Mouse (Mus musculus) megakaryocyte, embryonic 14.5 days (primary cell): ENCODE results near the gene Cped1. TPM values are rescaled to one million over a fixed set of nuclear protein-coding genes. Genes with fewer than 3 reads are reported as not detected.

Experiments used
- H3K27me3 ChIP-seq: replicated peaks from 2 replicates; pipeline ENCODE3; 2012; ENCODE audit warnings: inconsistent platforms
- H3K36me3 ChIP-seq: replicated peaks from 2 replicates; pipeline ENCODE3; 2012; ENCODE audit warnings: low read length, inconsistent platforms, mixed read lengths
- H3K4me1 ChIP-seq: 2 replicates; pipeline ENCODE4 v1.6.1; 2012; ENCODE audit warnings: inconsistent platforms
- H3K4me3 ChIP-seq: replicated peaks from 2 replicates; pipeline ENCODE3; 2012; ENCODE audit warnings: moderate library complexity, mild to moderate bottlenecking, inconsistent platforms
- H3K9me3 ChIP-seq: 2 replicates; pipeline ENCODE4 v1.6.1; 2012; ENCODE audit warnings: inconsistent platforms
- FLI1 ChIP-seq: IDR thresholded peaks from 2 replicates; pipeline ENCODE4 v1.6.1; 2012; ENCODE audit warnings: low read length, inconsistent platforms, mixed read lengths
- GATA1 ChIP-seq: IDR thresholded peaks from 3 replicates; pipeline ENCODE4 v1.6.1; 2012; ENCODE audit warnings: mixed read lengths, low read length, inconsistent platforms, borderline replicate concordance
- polyA plus RNA-seq: library from polyadenylated mRNA; stranded (reverse); fragments of >175 nt; gene quantifications from 2 replicates; pipeline ENCODE4 v1.2.3, GENCODE M21; 2012; ENCODE audit warnings: low replicate concordance; ENCODE audit not compliant: insufficient read depth

Gene Cped1
- polyA plus RNA-seq, 1 experiment = 0.17 TPM

DNA sequence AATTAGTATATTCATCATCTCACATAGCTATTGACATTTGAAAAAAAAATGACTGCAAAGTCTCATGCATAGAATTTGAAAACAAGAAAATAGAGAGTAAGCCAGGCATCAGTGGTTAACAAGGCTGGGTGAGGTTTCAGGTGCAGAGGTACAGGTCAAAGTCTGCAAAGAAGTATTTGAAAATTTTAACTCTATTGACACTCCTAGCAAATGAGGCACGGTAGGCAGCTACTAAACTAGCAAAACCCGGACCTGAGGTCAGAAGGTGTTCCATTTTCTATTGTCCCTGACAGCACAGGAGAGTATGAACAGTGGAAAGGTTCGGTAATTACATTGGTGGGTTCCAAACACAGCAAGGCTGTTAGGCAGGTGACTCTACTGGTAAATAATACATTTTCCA is 212.9 kb downstream of the Cped1 start:
- Histone ChIP-seq H3K4me3 (no peak overlapping the region), H3K27me3 (no peaks in the 10 kb centered on the region), H3K36me3 (peaks cover 3% of the 10 kb centered on the region), H3K9me3 (peaks cover 6% of the 10 kb centered on the region), H3K4me1 (peaks cover 27% of the 10 kb centered on the region)
- TF ChIP-seq GATA1 (no peak), FLI1 (no peak)

DNA sequence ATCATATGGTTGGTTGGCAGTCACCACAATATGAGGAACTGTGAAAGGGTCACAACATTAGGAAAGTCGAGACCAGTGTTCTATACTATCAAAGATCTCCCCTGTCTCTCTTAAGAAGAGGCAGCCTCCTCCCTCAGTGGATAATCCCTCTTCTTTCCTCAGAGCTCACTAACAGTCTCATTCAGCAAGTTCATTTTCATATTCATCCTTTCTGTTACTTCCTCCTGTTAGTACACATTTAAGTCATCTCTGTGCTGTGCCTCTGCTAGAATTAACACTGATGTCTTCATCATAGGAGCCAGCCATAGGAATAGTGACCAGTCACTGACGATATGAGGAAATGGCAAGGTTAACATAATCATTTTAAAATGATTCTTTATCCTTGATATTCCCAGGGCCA is 213.8 kb downstream of the Cped1 start:
- Histone ChIP-seq H3K4me1 (peaks cover 27% of the 10 kb centered on the region), H3K4me3 (no peak overlapping the region), H3K9me3 (peaks cover 6% of the 10 kb centered on the region), H3K27me3 (no peaks in the 10 kb centered on the region), H3K36me3 (peaks cover 3% of the 10 kb centered on the region)
- TF ChIP-seq GATA1 (no peak), FLI1 (no peak)

DNA sequence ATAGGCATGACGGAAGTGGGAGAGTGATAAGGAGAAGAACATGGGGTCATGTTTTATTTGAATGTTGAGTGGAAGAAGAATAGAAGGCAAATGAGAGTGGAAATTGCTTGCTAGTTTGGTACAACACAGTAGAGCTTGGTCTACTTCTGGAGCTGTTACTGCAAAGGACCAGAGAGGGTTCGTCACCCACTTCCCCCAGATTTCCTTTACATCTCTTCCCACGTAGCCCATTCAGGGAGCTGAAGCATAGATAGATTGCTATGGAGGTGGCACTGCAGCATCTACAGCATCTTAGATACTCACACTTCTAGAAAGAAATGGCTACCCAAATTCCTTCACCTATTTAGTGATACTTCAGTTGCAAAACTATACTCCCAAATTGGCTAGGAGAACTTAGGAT is 214.4 kb downstream of the Cped1 start:
- no peaks in the 10 kb centered on the region for H3K27me3 ChIP-seq
- TF ChIP-seq FLI1 = no peak
- TF ChIP-seq GATA1 = no peak

DNA sequence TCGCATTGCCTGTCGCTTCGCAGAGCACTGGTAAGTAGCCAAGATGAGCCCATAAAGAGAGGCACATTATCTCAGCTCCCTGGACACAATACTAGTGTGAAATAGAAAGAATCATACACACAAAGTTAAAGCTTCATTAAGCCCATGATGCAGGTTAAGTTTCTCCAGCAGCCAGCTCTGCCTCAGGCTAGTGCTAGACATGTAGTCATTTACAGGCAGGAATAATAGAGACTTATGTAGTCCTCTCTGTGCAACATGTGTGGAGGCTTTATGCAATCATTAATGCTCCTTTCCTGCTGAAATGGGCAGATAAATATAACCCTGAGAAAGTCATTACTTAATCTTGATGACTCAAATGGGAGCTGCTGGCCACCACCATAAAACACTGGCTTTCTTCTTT is 216.2 kb downstream of the Cped1 start:
- Histone ChIP-seq H3K27me3 (no peaks in the 10 kb centered on the region), H3K36me3 (peaks cover 3% of the 10 kb centered on the region), H3K9me3 (peaks cover 4% of the 10 kb centered on the region), H3K4me3 (no peak overlapping the region), H3K4me1 (peaks cover 27% of the 10 kb centered on the region)
- TF ChIP-seq FLI1 (no peak), GATA1 (no peak)

More for the DNA sequence above, 214.4 kb downstream of the Cped1 start:
- H3K36me3 ChIP-seq = peaks cover 3% of the 10 kb centered on the region
- H3K9me3 ChIP-seq = peaks cover 6% of the 10 kb centered on the region
- H3K4me1 ChIP-seq = peaks cover 27% of the 10 kb centered on the region
- no peak overlapping the region for H3K4me3 ChIP-seq

DNA sequence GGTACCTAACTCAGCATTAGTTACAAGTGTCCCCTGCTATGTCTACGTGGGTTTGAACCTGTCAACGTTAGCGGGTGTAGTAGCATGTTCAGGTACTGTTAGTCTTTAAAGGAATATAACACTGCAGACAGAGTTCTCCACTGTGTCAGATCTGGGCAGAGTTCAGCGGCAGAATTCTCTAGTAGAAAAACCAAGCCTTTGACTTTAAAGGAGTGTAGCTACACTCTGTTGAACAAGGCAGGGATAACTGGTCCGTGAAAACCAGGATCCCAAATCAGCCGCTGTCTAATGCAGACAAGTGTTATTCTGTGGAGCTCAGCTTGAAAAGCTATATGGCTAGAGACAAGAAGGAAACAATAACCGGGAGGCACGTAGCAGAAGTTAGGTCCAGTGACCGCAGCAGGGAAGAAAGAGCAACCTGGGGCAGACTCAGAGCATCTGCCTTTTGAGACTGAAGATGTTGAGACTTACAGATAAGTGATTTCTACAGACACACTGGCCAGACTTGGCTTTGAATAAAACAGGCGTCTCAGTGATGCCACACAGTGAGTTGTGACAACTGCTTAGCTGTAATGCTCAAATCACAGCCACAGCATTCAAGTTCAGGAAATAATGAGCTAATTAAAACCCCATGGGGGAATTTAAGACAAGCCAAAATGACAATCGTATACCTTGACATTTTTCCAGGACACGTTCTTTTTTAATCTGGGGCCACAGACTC is 219.5 kb downstream of the Cped1 start:
- Histone ChIP-seq H3K4me3 (no peak overlapping the region), H3K4me1 (peaks cover 17% of the 10 kb centered on the region), H3K36me3 (no peaks in the 10 kb centered on the region), H3K9me3 (no peaks in the 10 kb centered on the region), H3K27me3 (no peaks in the 10 kb centered on the region)
- TF ChIP-seq FLI1 (no peak), GATA1 (no peak)

DNA sequence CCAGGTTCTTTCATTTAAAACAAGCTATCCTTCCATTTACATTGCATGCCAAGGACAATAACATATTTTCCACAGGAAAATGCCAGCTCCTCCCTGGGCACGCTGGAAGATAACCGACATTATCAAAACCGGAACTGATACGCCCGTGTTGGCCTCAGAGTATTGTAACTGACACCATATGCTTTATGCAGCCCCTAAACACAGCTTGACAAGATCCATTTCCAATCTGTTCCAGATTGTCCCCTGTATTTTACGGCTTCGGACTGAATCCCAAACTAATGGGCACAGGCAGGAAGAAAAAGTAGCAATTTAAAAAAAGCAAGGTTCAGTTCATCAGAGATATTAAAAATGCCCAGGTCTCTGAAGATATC is 220.0 kb downstream of the Cped1 start:
- TF ChIP-seq GATA1 = no peak
- no peak for TF ChIP-seq FLI1
- peaks cover 12% of the 10 kb centered on the region for H3K4me1 ChIP-seq
- H3K36me3 ChIP-seq = no peaks in the 10 kb centered on the region
- H3K4me3 ChIP-seq = no peak overlapping the region
- no peaks in the 10 kb centered on the region for H3K9me3 ChIP-seq
- H3K27me3 ChIP-seq = no peaks in the 10 kb centered on the region

DNA sequence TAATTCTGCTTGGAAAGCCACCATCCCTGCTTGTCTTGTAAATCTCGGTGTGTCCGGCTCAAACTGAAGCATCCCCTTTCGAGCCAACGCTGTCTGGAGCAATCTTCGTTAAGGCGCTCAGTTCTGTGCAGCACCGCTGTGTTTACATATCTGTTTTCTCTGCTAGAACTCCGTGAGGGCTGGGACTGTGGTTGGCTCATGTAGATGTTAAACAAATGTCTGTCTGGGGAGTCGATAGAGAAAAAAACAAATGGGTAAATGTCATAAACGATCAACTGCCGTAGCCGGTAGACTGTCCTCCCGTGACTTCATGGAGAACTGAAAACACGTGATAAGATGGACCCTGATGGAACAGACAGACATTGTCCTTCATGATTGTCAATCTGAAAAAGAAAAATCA is 220.5 kb downstream of the Cped1 start:
- Histone ChIP-seq H3K27me3 (no peaks in the 10 kb centered on the region), H3K9me3 (no peaks in the 10 kb centered on the region)
- TF ChIP-seq GATA1 (no peak), FLI1 (no peak)

DNA sequence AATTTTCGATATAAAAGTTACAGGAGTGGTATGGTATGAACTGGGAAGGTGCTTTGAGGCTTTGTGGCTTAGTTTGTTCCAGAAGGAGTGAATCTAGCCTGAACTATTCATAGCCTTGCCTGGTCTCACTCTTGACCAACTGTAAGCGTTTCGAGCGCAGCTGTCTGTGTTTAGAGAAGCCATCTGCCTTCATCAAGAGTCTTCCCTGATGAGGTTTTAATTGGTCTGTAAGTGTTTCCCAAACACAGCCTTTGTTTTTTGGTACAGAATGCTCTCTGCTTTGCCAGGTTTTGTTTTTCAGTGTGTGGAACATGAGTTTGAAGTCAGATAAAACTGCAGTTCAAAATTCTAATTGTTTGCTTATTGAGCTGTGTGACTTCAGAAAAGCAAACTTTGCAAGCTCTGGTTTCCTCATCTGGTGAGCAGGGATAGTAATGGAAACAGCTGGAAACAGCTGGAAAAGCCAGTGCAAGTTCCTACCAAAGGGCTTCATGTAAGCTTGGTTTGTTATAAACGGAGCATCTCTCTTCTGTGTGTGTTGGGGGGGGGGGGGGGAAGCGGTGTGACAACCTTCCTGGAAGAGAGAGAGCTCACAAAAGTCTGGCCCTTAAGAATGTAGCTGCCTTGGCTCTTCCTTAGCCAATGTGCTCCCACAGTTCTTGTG is 221.0 kb downstream of the Cped1 start:
- TF ChIP-seq FLI1 (no peak), GATA1 (no peak)
- no peaks in the 10 kb centered on the region for H3K36me3 ChIP-seq
- H3K4me3 ChIP-seq = no peak overlapping the region
- no peaks in the 10 kb centered on the region for H3K27me3 ChIP-seq
- H3K4me1 ChIP-seq = peaks cover 8% of the 10 kb centered on the region
- H3K9me3 ChIP-seq = no peaks in the 10 kb centered on the region

More for the DNA sequence above, 220.5 kb downstream of the Cped1 start:
- Histone ChIP-seq H3K4me1 (peaks cover 12% of the 10 kb centered on the region), H3K4me3 (no peak overlapping the region), H3K36me3 (no peaks in the 10 kb centered on the region)

DNA sequence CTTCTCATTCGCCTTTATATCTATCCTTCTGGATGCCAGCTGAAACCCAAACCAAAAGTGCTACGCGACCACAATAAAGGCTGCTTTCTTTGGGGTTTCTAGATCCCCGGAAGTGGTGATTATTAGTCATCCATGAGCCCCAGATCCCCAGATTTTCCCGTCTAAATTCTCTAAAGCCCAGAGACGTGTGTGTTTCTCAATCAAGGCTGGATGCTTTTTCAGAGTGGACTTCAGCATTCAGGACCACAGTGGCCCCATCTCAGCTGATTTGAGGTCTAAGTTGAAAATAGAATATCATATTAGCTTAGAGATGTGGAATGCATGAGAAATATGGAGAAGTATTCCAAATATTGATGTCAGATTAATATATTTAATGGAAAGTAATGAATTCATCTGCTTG is 226.4 kb downstream of the Cped1 start:
- peaks cover 13% of the 10 kb centered on the region for H3K36me3 ChIP-seq
- no peak for TF ChIP-seq GATA1
- TF ChIP-seq FLI1 = no peak
- peaks cover 26% of the 10 kb centered on the region for H3K4me1 ChIP-seq
- H3K27me3 ChIP-seq = no peaks in the 10 kb centered on the region
- no peaks in the 10 kb centered on the region for H3K9me3 ChIP-seq
- H3K4me3 ChIP-seq = no peak overlapping the region

DNA sequence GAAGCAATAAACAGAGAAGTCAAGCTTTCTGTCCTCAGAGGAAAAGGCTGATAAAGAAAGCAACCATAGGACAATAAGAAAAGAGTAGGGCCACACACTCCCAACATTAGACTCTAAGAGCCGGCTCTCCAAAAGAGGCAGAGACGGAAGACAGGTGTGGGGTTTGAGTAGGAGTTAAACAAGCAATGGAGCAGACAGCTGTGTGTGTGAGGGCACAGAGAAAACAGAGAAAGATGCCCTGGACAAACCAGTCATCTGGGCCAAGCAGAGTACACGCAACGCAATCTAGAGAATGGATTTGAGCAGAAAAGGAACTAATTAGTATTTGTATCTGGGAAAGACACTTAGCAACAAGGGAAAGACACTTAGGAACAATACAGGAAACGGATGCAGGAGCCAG is 227.5 kb downstream of the Cped1 start:
- peaks cover 16% of the 10 kb centered on the region for H3K36me3 ChIP-seq
- H3K27me3 ChIP-seq = no peaks in the 10 kb centered on the region
- no peaks in the 10 kb centered on the region for H3K9me3 ChIP-seq
- H3K4me3 ChIP-seq = no peak overlapping the region
- H3K4me1 ChIP-seq = peaks cover 26% of the 10 kb centered on the region
- TF ChIP-seq FLI1 (no peak), GATA1 (no peak)
